Mouse (Mus musculus) embryonic facial prominence, embryonic 11.5 days (tissue): ENCODE data around the gene Get4. TPM values are rescaled to one million over a fixed set of nuclear protein-coding genes. Genes with fewer than 3 reads are reported as not detected.

Experiments used
- ATAC-seq: fragments of 200-750 bp; cut with Nextera tagmentation; replicated peaks from 2 replicates; pipeline ENCODE4 v1.8.0; 2017; ENCODE audit warnings: low read depth; ENCODE audit not compliant: insufficient number of reproducible peaks, low FRiP score, low TSS enrichment
- DNase-seq: peaks from one replicate; pipeline ENCODE4 v3.0.0-alpha.2; 2015; ENCODE audit warnings: low spot score
- H3K27ac ChIP-seq: fragments of 300-500 bp; sonication (generic); replicated peaks from 2 replicates; pipeline ENCODE4 v1.5.1; 2014; ENCODE audit warnings: mild to moderate bottlenecking, low read depth, low read length, control low read depth
- H3K27me3 ChIP-seq: fragments of 300-500 bp; sonication (generic); 2 replicates; pipeline ENCODE4 v1.6.1; 2014; ENCODE audit warnings: mild to moderate bottlenecking, low read length, moderate library complexity, mixed read lengths; ENCODE audit not compliant: control insufficient read depth, insufficient read depth
- H3K36me3 ChIP-seq: fragments of 300-500 bp; sonication (generic); replicated peaks from 2 replicates; pipeline ENCODE4 v1.6.1; 2014; ENCODE audit warnings: low read depth, mild to moderate bottlenecking, low read length, moderate library complexity, mixed read lengths; ENCODE audit not compliant: control insufficient read depth, insufficient read depth
- H3K4me1 ChIP-seq: fragments of 300-500 bp; sonication (generic); 2 replicates; pipeline ENCODE4 v1.6.1; 2014; ENCODE audit warnings: low read length, mixed read lengths; ENCODE audit not compliant: control insufficient read depth, insufficient read depth
- H3K4me2 ChIP-seq: fragments of 300-500 bp; sonication (generic); 2 replicates; pipeline ENCODE4 v1.6.1; 2014; ENCODE audit warnings: low read depth, mild to moderate bottlenecking, control low read depth, low read length, moderate library complexity
- H3K4me3 ChIP-seq: fragments of 300-500 bp; sonication (generic); 2 replicates; pipeline ENCODE4 v1.5.1; 2014; ENCODE audit warnings: low read depth, low read length, control low read depth
- H3K9ac ChIP-seq: fragments of 300-500 bp; sonication (generic); replicated peaks from 2 replicates; pipeline ENCODE4 v1.6.1; 2014; ENCODE audit warnings: mild to moderate bottlenecking, control low read depth, low read length
- H3K9me3 ChIP-seq: fragments of 300-500 bp; sonication (generic); replicated peaks from 2 replicates; pipeline ENCODE4 v1.6.1; 2016; ENCODE audit warnings: mild to moderate bottlenecking, low read length, inconsistent platforms, mixed read lengths; ENCODE audit not compliant: control insufficient read depth
- WGBS: fragments of 180-500 bp; shearing (Covaris S2); extraction: QIAGEN DNeasy Blood & Tissue Kit; methylation state at CpG from one replicate; pipeline ENCODE4 v1.1.7; 2014; 5-methylcytosine and 5-hydroxymethylcytosine counted together
- polyA plus RNA-seq: library from polyadenylated mRNA; unstranded; fragments of >200 nt; fragmentation: Nextera tagmentation; extraction: Ambion mirVana; gene quantifications from 2 replicates; pipeline ENCODE4 v1.2.1, GENCODE M21; 2014

Gene Get4
- polyA plus RNA-seq, 1 experiment from 2014 or later: 123 TPM

- no peak for DNase-seq
- H3K27me3 ChIP-seq: no peaks in the 10 kb centered on the region
- WGBS: 65% methylated on average over 14 of the region's 14 CpGs
- ATAC-seq: no peak
- H3K9ac ChIP-seq: no peak overlapping the region
- H3K36me3 ChIP-seq: no peaks in the 10 kb centered on the region
- H3K4me1 ChIP-seq: no peaks in the 10 kb centered on the region
- no peak overlapping the region for H3K4me2 ChIP-seq
- H3K4me3 ChIP-seq: no peak overlapping the region
- no peaks in the 10 kb centered on the region for H3K9me3 ChIP-seq
- no peak overlapping the region for H3K27ac ChIP-seq
These were observed 34.2 kb downstream of the Get4 start for GRCm38 (mm10) chr5:139286142-139286941.

- H3K4me3 ChIP-seq: no peak overlapping the region
- no peak overlapping the region for H3K9ac ChIP-seq
- 82% methylated on average over 5 of the region's 5 CpGs for WGBS
- no peaks in the 10 kb centered on the region for H3K27me3 ChIP-seq
- no peaks in the 10 kb centered on the region for H3K9me3 ChIP-seq
- ATAC-seq (no peak), DNase-seq (no peak)
- H3K27ac ChIP-seq: no peak overlapping the region
- H3K4me2 ChIP-seq: no peak overlapping the region
- H3K4me1 ChIP-seq: no peaks in the 10 kb centered on the region
- H3K36me3 ChIP-seq: no peaks in the 10 kb centered on the region
These were observed 35.0 kb downstream of the Get4 start for GRCm38 (mm10) chr5:139287099-139287498.

- Histone ChIP-seq H3K36me3 (no peaks in the 10 kb centered on the region), H3K4me1 (no peaks in the 10 kb centered on the region), H3K27ac (no peak overlapping the region), H3K4me2 (no peak overlapping the region), H3K9me3 (no peaks in the 10 kb centered on the region), H3K4me3 (no peak overlapping the region), H3K9ac (no peak overlapping the region), H3K27me3 (no peaks in the 10 kb centered on the region)
- no peak for ATAC-seq
- DNase-seq: no peak
- 82% methylated on average over 4 of the region's 4 CpGs for WGBS
These were observed 35.7 kb downstream of the Get4 start for GRCm38 (mm10) chr5:139287787-139288186.

- DNase-seq (no peak), ATAC-seq (no peak)
- no peak overlapping the region for H3K9ac ChIP-seq
- H3K4me1 ChIP-seq: no peaks in the 10 kb centered on the region
- H3K4me2 ChIP-seq: no peak overlapping the region
- H3K4me3 ChIP-seq: no peak overlapping the region
- 82% methylated on average over 4 of the region's 4 CpGs for WGBS
- no peaks in the 10 kb centered on the region for H3K9me3 ChIP-seq
- no peak overlapping the region for H3K27ac ChIP-seq
- H3K27me3 ChIP-seq: no peaks in the 10 kb centered on the region
- no peaks in the 10 kb centered on the region for H3K36me3 ChIP-seq
These were observed 36.5 kb downstream of the Get4 start for GRCm38 (mm10) chr5:139288591-139288990.

- WGBS: 81% methylated on average over 12 of the region's 12 CpGs
- Histone ChIP-seq H3K27ac (no peak overlapping the region), H3K4me2 (no peak overlapping the region), H3K4me3 (no peak overlapping the region), H3K9ac (no peak overlapping the region), H3K9me3 (no peaks in the 10 kb centered on the region), H3K36me3 (no peaks in the 10 kb centered on the region), H3K4me1 (no peaks in the 10 kb centered on the region), H3K27me3 (no peaks in the 10 kb centered on the region)
- ATAC-seq (no peak), DNase-seq (no peak)
These were observed 38.5 kb downstream of the Get4 start for GRCm38 (mm10) chr5:139290467-139291259.

- 73% methylated on average over 6 of the region's 6 CpGs for WGBS
- Histone ChIP-seq H3K27ac (no peak overlapping the region), H3K9me3 (no peaks in the 10 kb centered on the region), H3K4me1 (no peaks in the 10 kb centered on the region), H3K9ac (no peak overlapping the region), H3K27me3 (no peaks in the 10 kb centered on the region), H3K36me3 (no peaks in the 10 kb centered on the region), H3K4me2 (no peak overlapping the region), H3K4me3 (no peak overlapping the region)
- DNase-seq (no peak), ATAC-seq (no peak)
These were observed 39.9 kb downstream of the Get4 start for GRCm38 (mm10) chr5:139291811-139292560.

- Histone ChIP-seq H3K4me2 (no peak overlapping the region), H3K27ac (no peak overlapping the region), H3K36me3 (no peaks in the 10 kb centered on the region), H3K9me3 (no peaks in the 10 kb centered on the region), H3K4me3 (no peak overlapping the region), H3K27me3 (no peaks in the 10 kb centered on the region), H3K4me1 (no peaks in the 10 kb centered on the region), H3K9ac (no peak overlapping the region)
- no peak for DNase-seq
- no peak for ATAC-seq
- 79% methylated on average over 2 of the region's 2 CpGs for WGBS
These were observed 42.0 kb downstream of the Get4 start for GRCm38 (mm10) chr5:139294089-139294488.
